Mouse (Mus musculus) adrenal gland, adult 8-10 months (tissue): ENCODE data around the gene Cfap97d1. TPM values are rescaled to one million over a fixed set of nuclear protein-coding genes. Genes with fewer than 3 reads are reported as not detected.

Source experiments
- DNase-seq: peaks from one replicate; pipeline ENCODE4 v3.0.0; 2022
- total RNA-seq, 4 experiments: library from RNA; stranded (reverse); gene quantifications; 2 replicates each; pipeline ENCODE4 v1.2.4; 2022

Cfap97d1 gene
- not detected for total RNA-seq

GRCm38 (mm10) chr11:101984054-101985025 lies at the start of gene Cfap97d1:
Gene Cfap97d1, plus strand, starts transcription at chr11:101984279.
- peak; percentile 97 for DNase-seq

DNA sequence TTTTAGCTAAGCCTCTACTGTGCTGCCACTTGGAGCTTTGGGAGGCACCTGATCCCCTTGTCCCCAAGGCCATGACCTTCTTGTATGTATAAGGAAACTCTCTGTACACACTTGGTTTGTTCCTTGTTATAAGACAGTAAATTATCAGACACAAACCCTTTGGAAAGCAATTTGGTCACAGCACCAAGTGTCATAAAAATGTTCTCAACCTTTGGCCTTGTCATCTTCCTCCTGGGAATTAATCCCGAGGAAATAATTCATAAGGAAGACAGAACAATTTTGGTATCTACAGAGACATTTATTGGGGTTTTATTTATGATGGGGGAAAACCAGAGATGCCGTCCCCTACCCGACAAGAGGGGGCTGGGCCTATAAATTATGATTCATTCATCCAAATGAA lies 48.3 kb upstream of the Cfap97d1 start:
- no peak for DNase-seq

- no peak for DNase-seq
These were observed 47.7 kb upstream of the Cfap97d1 start for GRCm38 (mm10) chr11:101936421-101936820.

- no peak for DNase-seq
These were observed 47.0 kb upstream of the Cfap97d1 start for GRCm38 (mm10) chr11:101937108-101937507.

DNA sequence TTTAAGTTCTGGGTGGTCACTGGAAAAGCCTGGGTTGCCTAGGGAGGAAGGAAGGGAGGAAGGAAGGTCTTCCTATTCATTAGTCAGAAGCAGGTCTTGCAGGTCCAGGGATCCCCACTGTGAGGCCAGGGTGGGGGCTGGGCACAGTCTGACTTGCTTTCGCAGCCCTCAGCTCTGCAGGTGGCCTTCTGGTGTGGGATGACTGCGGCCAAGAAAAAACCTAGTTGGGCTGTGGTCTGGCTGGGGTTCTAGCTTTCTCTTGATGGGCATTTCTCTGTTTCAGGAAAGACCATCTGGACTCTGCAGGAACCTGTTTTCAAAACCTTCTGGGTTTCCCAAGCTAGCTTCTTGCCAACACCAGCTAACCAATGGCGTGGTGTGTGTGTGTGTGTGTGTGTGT lies 41.0 kb upstream of the Cfap97d1 start:
- DNase-seq: no peak

DNA sequence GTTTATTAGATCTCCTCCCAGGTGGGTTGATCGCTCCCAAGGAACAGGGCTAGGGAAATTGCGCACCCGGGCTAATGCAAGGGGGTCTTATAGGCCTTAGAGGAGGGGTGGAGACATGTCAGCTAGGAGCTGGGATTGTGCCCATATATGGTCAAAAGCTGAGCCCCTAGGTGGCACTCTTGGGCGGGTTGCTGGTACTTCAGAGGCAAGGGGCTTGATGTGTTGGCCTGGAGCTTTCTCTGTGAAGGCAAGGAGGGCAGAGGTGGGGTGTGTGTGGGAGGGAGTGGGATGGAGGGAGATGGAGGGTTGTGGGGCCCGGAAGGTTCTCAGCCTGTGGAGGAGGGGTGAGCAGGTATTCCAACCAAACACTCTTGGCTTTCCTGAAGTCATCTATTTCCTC lies 37.6 kb upstream of the Cfap97d1 start:
- DNase-seq: no peak

- DNase-seq: no peak
These were observed 34.1 kb upstream of the Cfap97d1 start for GRCm38 (mm10) chr11:101950021-101950420.

GRCm38 (mm10) chr11:101952541-101953341 lies 31.3 kb upstream of the Cfap97d1 start:
- DNase-seq: peak; percentile 36

- no peak for DNase-seq
These were observed 30.6 kb upstream of the Cfap97d1 start for GRCm38 (mm10) chr11:101953441-101953840.

DNA sequence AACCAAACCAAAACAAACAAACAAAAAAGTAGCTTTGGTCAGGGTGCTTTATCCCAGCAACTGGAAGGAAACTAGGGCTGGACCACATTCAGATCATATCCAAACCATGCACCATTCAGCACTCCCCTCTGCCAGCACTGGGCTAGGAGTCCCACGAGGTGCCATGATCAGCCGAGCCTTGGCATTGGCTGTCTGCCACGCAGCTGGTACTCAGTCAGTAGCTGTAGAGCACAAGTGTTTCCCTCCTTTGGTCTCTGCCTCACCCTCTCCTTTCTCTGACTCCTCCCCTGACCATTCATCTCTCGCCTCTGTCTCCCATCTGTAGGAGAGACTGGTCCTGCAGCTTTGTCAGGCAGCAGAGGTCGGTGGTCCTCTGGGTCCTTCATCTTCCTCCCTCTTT lies 26.6 kb upstream of the Cfap97d1 start:
- DNase-seq: no peak

- no peak for DNase-seq
These were observed 21.0 kb upstream of the Cfap97d1 start for GRCm38 (mm10) chr11:101963043-101963442.

GRCm38 (mm10) chr11:101963473-101964291 lies 20.4 kb upstream of the Cfap97d1 start:
- DNase-seq: no peak

- DNase-seq: no peak
These were observed 19.4 kb upstream of the Cfap97d1 start for GRCm38 (mm10) chr11:101964647-101965046.

DNA sequence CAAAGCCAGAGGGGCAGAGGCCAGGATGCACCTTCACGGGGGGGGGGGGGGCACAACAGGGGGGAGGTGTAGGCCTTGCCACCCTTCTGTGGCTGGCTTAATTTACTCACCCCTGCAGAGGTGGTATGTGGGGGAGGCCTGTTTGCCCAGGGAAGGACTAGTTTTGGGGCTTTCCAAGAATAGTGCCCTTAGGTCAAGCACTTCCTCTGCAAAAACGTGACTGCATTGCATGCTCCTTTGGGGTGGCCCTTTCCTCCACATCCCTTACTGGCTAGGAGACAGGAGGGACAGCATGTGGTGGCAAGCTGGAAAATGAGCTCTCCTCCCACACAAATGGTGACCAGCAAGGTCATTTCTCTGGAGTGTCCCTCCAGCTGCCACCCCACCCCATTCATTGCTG lies 18.5 kb upstream of the Cfap97d1 start:
- DNase-seq: no peak

DNA sequence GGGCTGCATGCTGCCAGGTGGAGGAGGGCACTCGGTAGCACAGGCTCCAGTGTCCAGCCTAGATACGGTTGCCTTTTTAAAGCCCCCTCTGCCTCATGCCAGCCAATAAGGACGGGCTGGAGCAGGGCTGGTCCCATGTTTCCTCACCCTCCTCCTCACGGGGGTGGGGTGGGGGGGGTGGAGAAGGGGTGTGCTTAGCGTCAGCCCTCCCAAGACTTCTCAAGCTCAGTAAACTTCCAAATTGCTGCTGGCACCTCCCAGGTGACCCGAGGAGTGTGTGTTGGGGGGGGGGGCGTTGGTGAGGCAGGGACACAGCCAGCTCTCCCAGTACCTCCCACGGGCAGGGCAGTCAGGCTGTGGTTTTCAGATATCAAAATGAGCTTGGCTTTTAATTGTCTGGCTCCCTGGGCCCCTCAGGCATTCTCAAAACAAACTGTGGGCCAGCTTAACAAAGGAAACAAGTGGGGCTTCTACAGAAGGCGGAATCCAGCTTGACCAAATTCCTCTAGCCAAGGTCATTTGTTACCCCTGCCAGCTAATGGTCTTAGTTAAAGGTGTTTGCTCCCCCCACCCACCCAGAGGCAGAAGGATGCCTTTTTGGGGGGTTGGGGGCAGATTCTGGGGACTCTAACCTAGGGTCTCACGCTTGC lies 17.0 kb upstream of the Cfap97d1 start, which contains the start of gene Sost:
Gene Sost (minus strand): TSS at position 51 of the 650 bp plus-strand sequence.
- DNase-seq: no peak

GRCm38 (mm10) chr11:101968311-101968710 lies 15.8 kb upstream of the Cfap97d1 start:
- DNase-seq: no peak

DNA sequence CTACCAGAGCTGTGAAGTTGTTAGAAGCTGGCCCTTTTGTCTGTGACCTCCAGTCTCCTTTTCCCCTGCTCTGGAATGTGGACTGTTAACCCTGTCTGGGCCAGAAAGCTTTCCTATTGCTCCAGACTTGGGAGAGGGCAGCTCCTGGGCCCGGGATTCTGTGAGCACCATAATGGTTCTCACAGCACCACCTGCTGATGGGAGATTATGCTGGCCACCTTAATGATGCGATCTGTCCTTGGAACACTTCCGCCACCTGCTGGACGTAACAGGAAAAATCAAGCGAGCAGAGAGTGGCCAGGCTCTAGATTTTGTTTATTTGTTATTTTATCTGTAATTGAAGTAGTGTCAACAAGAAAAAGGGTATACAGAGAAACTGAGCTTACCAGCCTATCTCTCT lies 15.3 kb upstream of the Cfap97d1 start:
- DNase-seq: peak; percentile 67

DNA sequence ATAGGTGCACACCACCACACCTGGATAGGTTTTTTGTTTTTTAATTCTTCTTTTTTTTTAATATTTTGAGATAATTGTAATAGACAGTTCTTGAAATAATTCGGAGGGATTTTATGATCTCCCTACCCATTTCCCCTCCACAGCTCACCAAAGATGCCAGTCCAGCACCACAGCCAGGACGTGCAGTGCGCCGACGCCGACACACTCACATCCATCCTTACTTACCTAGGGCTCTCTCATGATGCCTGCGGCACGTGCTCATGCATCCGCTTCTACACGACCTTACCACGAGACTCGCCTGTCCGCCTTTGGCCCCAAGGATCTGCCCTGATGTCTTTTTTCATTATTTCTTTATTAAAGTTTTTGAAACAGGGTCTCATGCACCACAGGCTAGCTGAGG lies 14.2 kb upstream of the Cfap97d1 start:
- DNase-seq: no peak

- DNase-seq: no peak
These were observed 12.7 kb upstream of the Cfap97d1 start for GRCm38 (mm10) chr11:101971410-101971809.

DNA sequence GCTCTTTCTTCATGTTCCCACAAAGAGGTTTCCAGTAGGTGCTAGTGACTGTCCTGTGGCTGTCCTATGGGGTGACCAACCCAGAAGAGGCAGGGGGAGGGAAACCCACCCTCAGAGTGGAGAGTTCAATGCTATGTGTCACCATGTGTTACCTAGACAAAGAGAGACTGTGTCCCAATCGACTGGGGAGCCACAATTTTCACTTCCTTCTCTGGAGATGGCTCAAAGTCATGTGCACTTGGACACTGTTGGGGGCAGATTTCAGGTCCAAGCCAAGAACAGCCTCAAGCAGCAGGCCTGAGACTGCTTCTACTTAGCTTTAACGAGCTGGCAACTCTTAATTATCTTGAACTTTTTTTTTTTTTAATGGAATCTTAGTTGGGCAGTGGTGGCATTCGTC lies 12.0 kb upstream of the Cfap97d1 start:
- DNase-seq: no peak

GRCm38 (mm10) chr11:101972651-101973050 lies 11.4 kb upstream of the Cfap97d1 start:
- no peak for DNase-seq

- DNase-seq: no peak
These were observed 10.6 kb upstream of the Cfap97d1 start for GRCm38 (mm10) chr11:101973496-101973895.
